Mouse (Mus musculus) embryonic facial prominence, embryonic 14.5 days (tissue): ENCODE data around the gene Krt1. TPM values are rescaled to one million over a fixed set of nuclear protein-coding genes. Genes with fewer than 3 reads are reported as not detected.

ENCODE experiments used
- ATAC-seq: fragments of 200-750 bp; cut with Nextera tagmentation; 2 replicates; pipeline ENCODE4 v1.8.0; 2017; ENCODE audit warnings: low read depth, moderate number of reproducible peaks, moderate TSS enrichment
- DNase-seq: peaks from one replicate; pipeline ENCODE4 v3.0.0-alpha.2; 2015; ENCODE audit warnings: low spot score
- H3K27ac ChIP-seq: fragments of 300-500 bp; sonication (generic); replicated peaks from 2 replicates; pipeline ENCODE4 v1.5.1; 2014; ENCODE audit warnings: low read depth, mild to moderate bottlenecking, low read length, moderate library complexity
- H3K27me3 ChIP-seq: fragments of 300-500 bp; sonication (generic); replicated peaks from 2 replicates; pipeline ENCODE4 v1.6.1; 2014; ENCODE audit warnings: low read length; ENCODE audit not compliant: control insufficient read depth, insufficient read depth
- H3K36me3 ChIP-seq: fragments of 300-500 bp; sonication (generic); 2 replicates; pipeline ENCODE4 v1.6.1; 2014; ENCODE audit warnings: low read length, mixed read lengths; ENCODE audit not compliant: control insufficient read depth, insufficient read depth
- H3K4me1 ChIP-seq: fragments of 300-500 bp; sonication (generic); 2 replicates; pipeline ENCODE4 v1.6.1; 2014; ENCODE audit warnings: antibody characterized with exemption, low read length; ENCODE audit not compliant: control insufficient read depth, insufficient read depth
- H3K4me2 ChIP-seq: fragments of 300-500 bp; sonication (generic); 2 replicates; pipeline ENCODE4 v1.6.1; 2014; ENCODE audit warnings: low read depth, mild to moderate bottlenecking, low read length, moderate library complexity, mixed read lengths
- H3K4me3 ChIP-seq: fragments of 300-500 bp; sonication (generic); 2 replicates; pipeline ENCODE4 v1.5.1; 2014; ENCODE audit warnings: low read depth, mild to moderate bottlenecking, low read length
- H3K9ac ChIP-seq: fragments of 300-500 bp; sonication (generic); 2 replicates; pipeline ENCODE4 v1.6.1; 2014; ENCODE audit warnings: low read depth, mild to moderate bottlenecking, low read length, moderate library complexity, mixed read lengths
- H3K9me3 ChIP-seq: fragments of 300-500 bp; sonication (generic); 2 replicates; pipeline ENCODE4 v1.6.1; 2016; ENCODE audit warnings: low read length; ENCODE audit not compliant: control insufficient read depth
- whole genome bisulfite sequencing: fragments of 180-500 bp; shearing (Covaris S2); extraction: QIAGEN DNeasy Blood & Tissue Kit; methylation state at CpG from one replicate; pipeline ENCODE4 v1.1.7; 2014; 5-methylcytosine and 5-hydroxymethylcytosine counted together
- polyA plus RNA-seq: library from polyadenylated mRNA; unstranded; fragments of >200 nt; fragmentation: Nextera tagmentation; extraction: Ambion mirVana; gene quantifications from 2 replicates; pipeline ENCODE4 v1.2.1, GENCODE M21; 2014

The Krt1 gene
- 67.2 and 111 TPM in 2 replicates for polyA plus RNA-seq

- no peak within 1 kb of the TSS for H3K4me2 ChIP-seq
- DNase-seq = no peak
- no peak for ATAC-seq
- WGBS = 88% methylated on average over 6 of the region's 6 CpGs
- no peak within 1 kb of the TSS for H3K27ac ChIP-seq
- H3K4me1 ChIP-seq = peaks cover 10% of the 10 kb centered on the region
- H3K9me3 ChIP-seq = no peaks in the 10 kb centered on the region
- H3K4me3 ChIP-seq = no peak within 1 kb of the TSS
- H3K36me3 ChIP-seq = no peaks in the 10 kb centered on the region
- H3K9ac ChIP-seq = no peak within 1 kb of the TSS
- H3K27me3 ChIP-seq = peaks cover 14% of the 10 kb centered on the region
These were observed at the start of gene Krt1 for GRCm38 (mm10) chr15:101850694-101851093. TSS of gene Krt1 (minus strand) at chr15:101850794.

GRCm38 (mm10) chr15:101895216-101895615, 44.6 kb upstream of the Krt1 start:
- Histone ChIP-seq H3K9me3 (no peaks in the 10 kb centered on the region), H3K36me3 (no peaks in the 10 kb centered on the region), H3K27me3 (no peaks in the 10 kb centered on the region), H3K4me2 (no peak overlapping the region), H3K4me3 (no peak overlapping the region), H3K4me1 (no peaks in the 10 kb centered on the region), H3K9ac (no peak overlapping the region), H3K27ac (no peak overlapping the region)
- ATAC-seq (no peak), DNase-seq (no peak)
- WGBS = 90% methylated on average over 4 of the region's 4 CpGs

GRCm38 (mm10) chr15:101892820-101893219, 42.2 kb upstream of the Krt1 start, which contains the start of gene Krt76:
TSS of gene Krt76 (minus strand) at chr15:101892920.
- ATAC-seq (no peak), DNase-seq (no peak)
- Histone ChIP-seq H3K4me2 (no peak within 1 kb of the TSS), H3K4me3 (no peak within 1 kb of the TSS), H3K36me3 (no peaks in the 10 kb centered on the region), H3K27me3 (no peaks in the 10 kb centered on the region), H3K9ac (no peak within 1 kb of the TSS), H3K9me3 (no peaks in the 10 kb centered on the region), H3K27ac (no peak within 1 kb of the TSS), H3K4me1 (no peaks in the 10 kb centered on the region)
- 53% methylated on average over 4 of the region's 4 CpGs for WGBS

GRCm38 (mm10) chr15:101879776-101880175, 29.2 kb upstream of the Krt1 start:
- H3K27ac ChIP-seq = no peak overlapping the region
- no peaks in the 10 kb centered on the region for H3K9me3 ChIP-seq
- no peak overlapping the region for H3K4me3 ChIP-seq
- DNase-seq (peak; percentile 48), ATAC-seq (no peak)
- no peak overlapping the region for H3K4me2 ChIP-seq
- WGBS = 23% methylated on average over 7 of the region's 11 CpGs
- no peaks in the 10 kb centered on the region for H3K4me1 ChIP-seq
- no peaks in the 10 kb centered on the region for H3K27me3 ChIP-seq
- no peak overlapping the region for H3K9ac ChIP-seq
- H3K36me3 ChIP-seq = no peaks in the 10 kb centered on the region

GRCm38 (mm10) chr15:101878041-101878440, 27.4 kb upstream of the Krt1 start:
- Histone ChIP-seq H3K4me3 (no peak overlapping the region), H3K4me2 (no peak overlapping the region), H3K9ac (no peak overlapping the region), H3K4me1 (no peaks in the 10 kb centered on the region), H3K9me3 (no peaks in the 10 kb centered on the region), H3K27me3 (no peaks in the 10 kb centered on the region), H3K36me3 (no peaks in the 10 kb centered on the region), H3K27ac (no peak overlapping the region)
- DNase-seq (no peak), ATAC-seq (no peak)
- 53% methylated on average over 2 of the region's 2 CpGs for WGBS

- H3K27me3 ChIP-seq = no peaks in the 10 kb centered on the region
- H3K27ac ChIP-seq = no peak overlapping the region
- 75% methylated on average over 1 of the region's 1 CpGs for WGBS
- DNase-seq = no peak
- ATAC-seq = no peak
- H3K9ac ChIP-seq = no peak overlapping the region
- H3K4me1 ChIP-seq = no peaks in the 10 kb centered on the region
- no peak overlapping the region for H3K4me3 ChIP-seq
- H3K36me3 ChIP-seq = no peaks in the 10 kb centered on the region
- H3K4me2 ChIP-seq = no peak overlapping the region
- H3K9me3 ChIP-seq = no peaks in the 10 kb centered on the region
These were observed 23.8 kb upstream of the Krt1 start for GRCm38 (mm10) chr15:101874383-101874782.

- Histone ChIP-seq H3K4me2 (no peak overlapping the region), H3K9ac (no peak overlapping the region), H3K4me3 (no peak overlapping the region), H3K27me3 (no peaks in the 10 kb centered on the region), H3K4me1 (no peaks in the 10 kb centered on the region), H3K9me3 (no peaks in the 10 kb centered on the region), H3K36me3 (no peaks in the 10 kb centered on the region), H3K27ac (no peak overlapping the region)
- ATAC-seq (no peak), DNase-seq (no peak)
- 62% methylated on average over 4 of the region's 4 CpGs for WGBS
These were observed 22.6 kb upstream of the Krt1 start for GRCm38 (mm10) chr15:101873231-101873630.

- Histone ChIP-seq H3K27me3 (no peaks in the 10 kb centered on the region), H3K9me3 (no peaks in the 10 kb centered on the region), H3K36me3 (no peaks in the 10 kb centered on the region), H3K9ac (no peak within 1 kb of the TSS), H3K4me2 (no peak within 1 kb of the TSS), H3K27ac (no peak within 1 kb of the TSS), H3K4me1 (no peaks in the 10 kb centered on the region), H3K4me3 (no peak within 1 kb of the TSS)
- peak; percentile 12 for DNase-seq
- 37% methylated on average over 6 of the region's 6 CpGs for WGBS
- no peak for ATAC-seq
These were observed 18.8 kb upstream of the Krt1 start, which contains the start of gene Krt77 for GRCm38 (mm10) chr15:101869431-101869830. TSS of gene Krt77 (minus strand) at chr15:101869705.

GRCm38 (mm10) chr15:101866754-101867153, 16.2 kb upstream of the Krt1 start:
- H3K4me2 ChIP-seq = no peak overlapping the region
- no peak for DNase-seq
- no peak for ATAC-seq
- WGBS = 79% methylated on average over 7 of the region's 7 CpGs
- no peak overlapping the region for H3K27ac ChIP-seq
- H3K4me1 ChIP-seq = no peaks in the 10 kb centered on the region
- H3K36me3 ChIP-seq = no peaks in the 10 kb centered on the region
- H3K9me3 ChIP-seq = no peaks in the 10 kb centered on the region
- no peak overlapping the region for H3K4me3 ChIP-seq
- peaks cover under 1% of the 10 kb centered on the region; the same call in 1 of the 2 replicates for H3K27me3 ChIP-seq
- H3K9ac ChIP-seq = no peak overlapping the region
